Mouse (Mus musculus): ENCODE measurements around the gene Nol12.

DNA sequence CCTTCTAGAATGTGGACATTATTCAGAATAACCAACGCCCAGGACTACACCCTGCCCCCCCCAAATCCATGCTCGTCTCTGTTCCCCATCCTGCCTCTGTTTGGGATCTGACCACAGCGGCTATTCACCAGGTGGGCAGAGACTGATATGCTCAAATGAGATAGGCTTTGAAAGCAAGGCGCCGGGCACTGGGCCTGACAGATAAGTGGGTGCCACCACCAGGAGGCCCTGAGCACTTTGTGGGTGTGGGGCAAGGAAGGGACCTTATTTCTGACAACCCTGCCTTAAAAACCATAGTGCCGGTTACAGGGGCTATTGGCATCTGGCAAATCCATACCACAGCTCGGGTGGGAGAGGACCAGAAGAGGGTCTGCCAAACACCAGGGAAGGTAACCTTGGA, 12.0 kb upstream of the Nol12 start:
- TF ChIP-seq POLR2A (IDR thresholded peaks at IDR 0.05; ENCODE audit: borderline replicate concordance, control insufficient read depth, low read depth, low read length) (no peak), CTCF (IDR thresholded peaks at IDR 0.05; ENCODE audit: control insufficient read depth, insufficient read depth, low read length) (no peak)
